Mouse (Mus musculus) midbrain, embryonic 10.5 days (tissue): Measurements from ENCODE around the gene Hist1h1d. TPM values are rescaled to one million over a fixed set of nuclear protein-coding genes. Genes with fewer than 3 reads are reported as not detected.
A peak's percentile ranks its signal among the peaks of the same experiment; 100 is the strongest.
"Not testable (repeated sequence)": the region's sequence is repeated elsewhere in the genome, so short reads cannot be mapped to it uniquely, and the experiment has no call there.

ENCODE experiments used
- DNase-seq: peaks from one replicate; pipeline ENCODE4 v3.0.0-alpha.2; 2017; ENCODE audit warnings: low spot score
- H3K27ac ChIP-seq: fragments of 300-500 bp; sonication (generic); replicated peaks from 2 replicates; pipeline ENCODE4 v1.5.1; 2016; ENCODE audit warnings: mild to moderate bottlenecking
- H3K27me3 ChIP-seq: fragments of 300-500 bp; sonication (generic); 2 replicates; pipeline ENCODE4 v1.6.1; 2016; ENCODE audit warnings: low read depth, mild to moderate bottlenecking; ENCODE audit not compliant: poor library complexity, severe bottlenecking
- H3K36me3 ChIP-seq: fragments of 300-500 bp; sonication (generic); 2 replicates; pipeline ENCODE4 v1.6.1; 2016; ENCODE audit warnings: mild to moderate bottlenecking, moderate library complexity
- H3K4me1 ChIP-seq: fragments of 300-500 bp; sonication (generic); 2 replicates; pipeline ENCODE4 v1.6.1; 2016
- H3K4me3 ChIP-seq: fragments of 300-500 bp; sonication (generic); 2 replicates; pipeline ENCODE4 v1.5.1; 2016; ENCODE audit warnings: mild to moderate bottlenecking, moderate library complexity
- H3K9me3 ChIP-seq: fragments of 300-500 bp; sonication (generic); replicated peaks from 2 replicates; pipeline ENCODE4 v1.6.1; 2016; ENCODE audit warnings: mild to moderate bottlenecking
- WGBS: fragments of 180-500 bp; shearing (Covaris S2); methylation state at CpG from one replicate; pipeline ENCODE4 v1.1.7; 2016; 5-methylcytosine and 5-hydroxymethylcytosine counted together
- polyA plus RNA-seq: library from polyadenylated mRNA; unstranded; fragments of >200 nt; fragmentation: Nextera tagmentation; extraction: Ambion mirVana; gene quantifications from 2 replicates; pipeline ENCODE4 v1.2.1, GENCODE M21; 2016

Gene Hist1h1d
- polyA plus RNA-seq, 1 experiment from 2014 or later, result 0.63 TPM

DNA sequence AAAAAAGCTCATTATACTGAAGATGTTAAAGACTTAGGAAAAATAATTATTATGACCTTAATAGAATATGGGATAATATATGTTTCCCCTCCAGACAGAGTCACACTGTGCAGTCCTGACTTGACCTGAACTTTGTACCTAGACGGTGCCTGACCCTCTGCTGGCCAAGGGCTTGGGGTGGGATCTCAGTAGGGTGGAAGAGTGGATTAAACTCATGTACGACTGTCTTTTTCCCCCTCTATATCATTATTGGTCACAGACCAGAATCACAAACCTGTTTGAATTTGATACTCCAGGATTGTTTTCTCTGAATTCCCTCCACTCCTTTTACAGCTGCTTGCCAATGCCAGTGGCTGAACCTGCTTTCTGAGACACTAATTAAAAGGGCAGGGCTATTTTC lies 7.6 kb downstream of the Hist1h1d start:
- Histone ChIP-seq H3K27ac (peak overlapping the region; percentile 73), H3K4me3 (peak overlapping the region; percentile 30; the same call in 1 of the 2 replicates), H3K4me1 (peaks cover 11% of the 10 kb centered on the region)
- 22% methylated on average over 2 of the region's 2 CpGs for WGBS
- H3K27me3 ChIP-seq, H3K9me3 ChIP-seq, H3K36me3 ChIP-seq, DNase-seq: not testable (repeated sequence)

DNA sequence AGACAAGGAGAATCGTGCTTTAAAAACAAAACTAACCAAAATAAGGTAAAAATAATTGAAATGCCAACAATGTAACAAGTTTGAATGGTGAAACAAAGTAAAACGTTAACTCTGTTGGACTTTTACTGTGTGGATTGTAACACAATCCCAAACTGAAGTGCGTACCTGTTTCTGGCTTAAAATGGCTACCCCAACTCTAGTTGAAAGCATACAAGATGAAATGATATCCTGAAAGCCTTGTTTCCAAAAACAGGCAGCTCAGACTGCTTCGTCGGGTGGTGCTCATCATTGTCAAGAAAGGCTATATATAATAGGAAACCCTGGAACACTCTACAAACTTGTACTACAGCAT lies 8.4 kb downstream of the Hist1h1d start:
- not testable (repeated sequence) for H3K36me3 ChIP-seq, H3K27me3 ChIP-seq, DNase-seq, H3K4me1 ChIP-seq, H3K9me3 ChIP-seq
- Histone ChIP-seq H3K4me3 (peak overlapping the region; percentile 52), H3K27ac (peak overlapping the region; percentile 97)
- WGBS, result 0% methylated on average over 2 of the region's 5 CpGs

GRCm38 (mm10) chr13:23561883-23562659 lies 9.0 kb downstream of the Hist1h1d start, which contains the start of gene Hist1h3e:
Gene Hist1h3e, minus strand, starts transcription at chr13:23562369.
- H3K4me1 ChIP-seq, H3K36me3 ChIP-seq, H3K27me3 ChIP-seq, H3K9me3 ChIP-seq: not testable (repeated sequence)
- DNase-seq, result peak; percentile 94
- Histone ChIP-seq H3K4me3 (peak within 1 kb of the TSS; percentile 52), H3K27ac (peak within 1 kb of the TSS; percentile 97)
- under 1% methylated on average over 62 of the region's 67 CpGs for WGBS

GRCm38 (mm10) chr13:23562699-23563462 lies 9.8 kb downstream of the Hist1h1d start:
- Histone ChIP-seq H3K9me3 (no peaks in the 10 kb centered on the region), H3K27me3 (no peaks in the 10 kb centered on the region), H3K36me3 (no peaks in the 10 kb centered on the region), H3K27ac (peak overlapping the region; percentile 97), H3K4me3 (peak overlapping the region; percentile 52), H3K4me1 (peaks cover 3% of the 10 kb centered on the region)
- WGBS, result 4% methylated on average over 18 of the region's 18 CpGs
- DNase-seq, result peak; percentile 49

DNA sequence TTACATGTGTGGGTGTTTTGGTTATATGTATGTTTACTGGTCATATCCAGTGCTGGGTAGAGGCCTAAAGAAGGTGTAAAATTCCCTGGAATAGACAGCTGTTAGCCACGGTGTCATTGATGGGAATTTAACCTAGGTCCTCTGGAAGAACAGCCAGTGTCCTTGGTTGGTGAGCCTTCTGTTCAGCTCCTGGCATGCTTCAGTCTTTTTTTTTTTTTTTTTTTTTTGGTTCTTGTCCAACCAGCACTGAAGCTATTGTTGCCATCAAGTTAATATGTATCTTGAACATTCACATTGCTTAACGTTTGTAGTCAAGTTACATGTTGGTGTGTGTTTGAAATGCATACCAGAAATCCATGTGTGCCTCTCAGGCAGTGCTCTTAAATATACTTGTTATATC lies 11.4 kb downstream of the Hist1h1d start:
- 92% methylated on average over 2 of the region's 2 CpGs for WGBS
- no peaks in the 10 kb centered on the region for H3K36me3 ChIP-seq
- peak overlapping the region; percentile 97 for H3K27ac ChIP-seq
- DNase-seq, result no peak
- no peaks in the 10 kb centered on the region for H3K27me3 ChIP-seq
- no peaks in the 10 kb centered on the region for H3K9me3 ChIP-seq
- no peak overlapping the region for H3K4me3 ChIP-seq
- H3K4me1 ChIP-seq, result peaks cover 4% of the 10 kb centered on the region

- peak overlapping the region; percentile 57 for H3K4me3 ChIP-seq
- 2% methylated on average over 28 of the region's 41 CpGs for WGBS
- H3K27ac ChIP-seq, result peak overlapping the region; percentile 97
- H3K4me1 ChIP-seq, result peaks cover 29% of the 10 kb centered on the region
- H3K27me3 ChIP-seq, DNase-seq, H3K36me3 ChIP-seq, H3K9me3 ChIP-seq: not testable (repeated sequence)
Measured at GRCm38 (mm10) chr13:23570261-23571021, 17.4 kb downstream of the Hist1h1d start.

- under 1% methylated on average over 18 of the region's 18 CpGs for WGBS
- DNase-seq, result peak; percentile 75
Measured at GRCm38 (mm10) chr13:23571022-23571503, 18.0 kb downstream of the Hist1h1d start, which contains the start of the genes Hist1h2ae and Hist1h2bg. Gene Hist1h2ae, minus strand, starts transcription at chr13:23571220. Gene Hist1h2bg, plus strand, starts transcription at chr13:23571396.

DNA sequence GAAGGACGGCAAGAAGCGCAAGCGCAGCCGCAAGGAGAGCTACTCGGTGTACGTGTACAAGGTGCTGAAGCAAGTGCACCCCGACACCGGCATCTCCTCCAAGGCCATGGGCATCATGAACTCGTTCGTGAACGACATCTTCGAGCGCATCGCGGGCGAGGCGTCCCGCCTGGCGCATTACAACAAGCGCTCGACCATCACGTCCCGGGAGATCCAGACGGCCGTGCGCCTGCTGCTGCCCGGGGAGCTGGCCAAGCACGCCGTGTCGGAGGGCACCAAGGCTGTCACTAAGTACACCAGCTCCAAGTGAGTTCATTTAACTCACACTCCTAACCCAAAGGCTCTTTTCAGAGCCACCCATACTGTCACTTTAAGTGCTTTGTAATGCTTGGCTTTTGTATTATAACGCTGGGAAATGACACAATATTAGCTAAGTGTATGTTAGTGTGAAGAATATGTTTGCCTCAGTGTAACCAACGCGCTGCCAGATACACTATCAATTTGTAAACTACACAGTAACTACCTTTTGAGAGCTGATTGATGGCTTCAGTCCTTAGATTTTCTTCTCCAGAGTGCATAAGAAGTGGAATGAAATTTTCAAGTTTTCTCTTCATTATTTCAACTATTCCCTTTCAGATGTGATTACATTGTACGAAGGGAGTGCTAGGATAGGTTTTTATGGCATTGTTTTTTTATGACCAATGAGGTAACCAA lies 18.6 kb downstream of the Hist1h1d start:
- not testable (repeated sequence) for DNase-seq, H3K27me3 ChIP-seq, H3K36me3 ChIP-seq, H3K9me3 ChIP-seq
- WGBS, result under 1% methylated on average over 14 of the region's 34 CpGs
- Histone ChIP-seq H3K27ac (peak overlapping the region; percentile 97), H3K4me3 (peak overlapping the region; percentile 57), H3K4me1 (peaks cover 37% of the 10 kb centered on the region)

More at GRCm38 (mm10) chr13:23571022-23571503, 18.0 kb downstream of the Hist1h1d start, which contains the start of the genes Hist1h2ae and Hist1h2bg:
- Histone ChIP-seq H3K27me3 (no peaks in the 10 kb centered on the region), H3K9me3 (no peaks in the 10 kb centered on the region), H3K4me3 (peak within 1 kb of the TSS; percentile 57), H3K4me1 (peaks cover 31% of the 10 kb centered on the region), H3K36me3 (no peaks in the 10 kb centered on the region), H3K27ac (peak within 1 kb of the TSS; percentile 97)

DNA sequence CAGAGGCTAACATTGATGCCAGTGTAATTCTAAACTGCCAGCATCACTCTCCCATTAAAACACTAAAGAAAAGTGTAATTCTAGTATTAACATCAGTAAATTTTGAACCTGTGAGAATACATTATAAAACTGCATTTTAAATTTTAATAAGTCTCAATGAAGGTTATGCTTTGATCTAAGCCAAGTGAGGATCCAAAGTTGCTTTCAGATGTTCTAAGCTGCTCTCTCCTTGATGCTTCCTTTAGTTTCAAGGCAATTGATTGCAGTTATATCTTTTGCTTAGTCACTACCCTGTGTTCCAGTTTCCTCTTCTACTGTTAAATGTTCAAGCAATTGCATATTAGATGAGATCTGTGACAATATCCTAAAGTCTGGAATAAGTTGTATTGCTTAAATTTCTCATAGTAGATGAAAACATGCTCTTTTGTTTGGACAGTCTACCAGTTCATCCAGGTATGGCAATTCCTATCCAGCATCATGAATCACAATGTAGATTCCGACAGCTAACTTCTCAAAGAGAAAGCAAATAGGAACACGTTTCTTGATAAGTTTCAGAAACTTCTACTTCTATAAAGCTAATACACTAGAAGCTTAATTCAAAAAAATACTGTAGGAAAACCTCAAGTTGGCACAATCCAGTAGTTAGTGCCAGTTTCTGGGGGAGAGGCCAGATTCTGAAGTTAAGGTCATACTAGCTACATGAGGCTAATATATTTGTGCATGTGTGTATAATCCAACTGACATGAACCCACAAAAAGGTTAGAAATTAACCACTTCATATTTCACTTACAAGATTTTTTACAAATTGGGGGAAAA lies 19.4 kb downstream of the Hist1h1d start:
- H3K9me3 ChIP-seq, result no peaks in the 10 kb centered on the region
- 33% methylated on average over 2 of the region's 2 CpGs for WGBS
- no peaks in the 10 kb centered on the region for H3K27me3 ChIP-seq
- peaks cover 44% of the 10 kb centered on the region for H3K4me1 ChIP-seq
- H3K4me3 ChIP-seq, result peak overlapping the region; percentile 57
- no peaks in the 10 kb centered on the region for H3K36me3 ChIP-seq
- H3K27ac ChIP-seq, result peak overlapping the region; percentile 97
- no peak for DNase-seq

DNA sequence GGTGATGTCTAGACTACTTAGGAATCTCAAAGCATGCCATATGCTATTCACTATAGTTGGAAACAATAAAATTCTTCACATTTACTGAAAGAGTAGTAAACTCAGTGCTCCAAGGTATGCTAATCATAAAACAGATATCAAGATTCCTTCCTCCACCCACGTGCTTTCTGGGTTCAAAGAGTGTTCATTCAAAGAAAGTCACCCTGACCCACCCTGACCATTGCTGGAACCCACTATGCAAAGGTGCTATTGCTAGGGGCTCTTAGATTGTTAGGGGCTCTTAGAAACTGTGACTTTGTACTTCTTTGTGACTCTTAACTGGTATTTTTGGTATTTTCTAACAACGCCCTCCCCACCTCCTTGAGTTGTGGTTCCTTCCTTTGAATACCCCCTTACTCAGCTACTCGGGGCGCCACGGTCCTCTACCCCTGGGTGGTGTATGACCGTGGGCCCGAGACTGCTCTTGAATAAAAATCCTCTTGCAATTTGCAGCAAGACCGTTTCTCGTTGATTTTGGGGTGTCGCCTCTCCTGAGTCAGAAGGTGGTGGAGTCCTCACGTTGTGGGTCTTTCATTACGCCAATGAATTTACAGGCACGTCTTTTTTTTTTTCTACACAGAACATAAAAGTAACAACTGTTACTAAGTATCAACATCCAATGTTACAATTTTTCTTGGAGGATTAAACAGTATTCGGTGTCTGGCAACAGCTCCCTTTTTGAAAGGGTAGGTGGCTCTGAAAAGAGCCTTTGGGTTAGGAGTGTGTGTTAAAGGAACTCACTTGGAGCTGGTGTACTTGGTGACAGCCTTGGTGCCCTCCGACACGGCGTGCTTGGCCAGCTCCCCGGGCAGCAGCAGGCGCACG lies 20.2 kb downstream of the Hist1h1d start:
- peaks cover 49% of the 10 kb centered on the region for H3K4me1 ChIP-seq
- H3K9me3 ChIP-seq, DNase-seq, H3K36me3 ChIP-seq, H3K27me3 ChIP-seq: not testable (repeated sequence)
- 10% methylated on average over 20 of the region's 20 CpGs for WGBS
- peak overlapping the region; percentile 97 for H3K27ac ChIP-seq
- peak overlapping the region; percentile 57 for H3K4me3 ChIP-seq
